Mouse (Mus musculus) ES-E14 (cell line): ENCODE results near the gene Slmap. TPM values are rescaled to one million over a fixed set of nuclear protein-coding genes. Genes with fewer than 3 reads are reported as not detected.
"Not testable (repeated sequence)": the region's sequence is repeated elsewhere in the genome, so short reads cannot be mapped to it uniquely, and the experiment has no call there.

Experiments
- DNase-seq: peaks from one replicate; pipeline ENCODE4 v3.0.0-alpha.2; 2013; ENCODE audit warnings: low read depth, low spot score
- H3K27ac ChIP-seq: 2 replicates; pipeline ENCODE4 v1.5.1; 2012; ENCODE audit warnings: low read depth, mild to moderate bottlenecking, low read length, moderate library complexity, mixed read lengths; ENCODE audit not compliant: poor library complexity, insufficient read depth, severe bottlenecking
- H3K36me3 ChIP-seq: 2 replicates; pipeline ENCODE4 v1.6.1; 2012; ENCODE audit warnings: mild to moderate bottlenecking, low read length, moderate library complexity, mixed read lengths; ENCODE audit not compliant: control insufficient read depth, poor library complexity, insufficient read depth, severe bottlenecking
- H3K4me1 ChIP-seq, 2 experiments: fragments of 150-350 bp in 1 of 2; sonication (generic) in 1 of 2; 2 replicates each; pipeline ENCODE4 v1.6.1; 2012; ENCODE audit warnings: low read length in 2 of 2, mild to moderate bottlenecking in 1 of 2, mixed read lengths in 1 of 2; ENCODE audit not compliant: control insufficient read depth in 2 of 2, insufficient read depth in 2 of 2, poor library complexity in 1 of 2
- H3K4me3 ChIP-seq, 2 experiments: fragments of 150-350 bp in 1 of 2; sonication (generic) in 1 of 2; 2 replicates each; pipeline ENCODE4 v1.5.1; 2012; ENCODE audit warnings: low read length in 2 of 2, low read depth in 1 of 2, mild to moderate bottlenecking in 1 of 2, mixed read lengths in 1 of 2; ENCODE audit not compliant: insufficient read depth in 1 of 2, poor library complexity in 1 of 2, severe bottlenecking in 1 of 2
- H3K9ac ChIP-seq: 2 replicates; pipeline ENCODE4 v1.6.1; 2012; ENCODE audit warnings: low read depth, mild to moderate bottlenecking, low read length, mixed read lengths; ENCODE audit not compliant: poor library complexity, insufficient read depth, severe bottlenecking
- H3K9me3 ChIP-seq: fragments of 150-350 bp; sonication (generic); 2 replicates; pipeline ENCODE4 v1.6.1; 2012; ENCODE audit warnings: low read depth, mild to moderate bottlenecking, low read length; ENCODE audit not compliant: control insufficient read depth, insufficient read depth
- CHD2 ChIP-seq: IDR thresholded peaks from 2 replicates; pipeline ENCODE4 v1.6.1; 2014; ENCODE audit warnings: mild to moderate bottlenecking, low read depth, low read length, inconsistent platforms
- HCFC1 ChIP-seq: IDR thresholded peaks from 2 replicates; pipeline ENCODE4 v1.6.1; 2012; ENCODE audit warnings: low read length, inconsistent platforms, borderline replicate concordance; ENCODE audit not compliant: insufficient read depth
- MAFK ChIP-seq: IDR thresholded peaks from 2 replicates; pipeline ENCODE4 v1.6.1; 2014; ENCODE audit warnings: mild to moderate bottlenecking, low read depth, low read length, inconsistent platforms; ENCODE audit not compliant: insufficient read depth
- ZC3H11A ChIP-seq: IDR thresholded peaks from 2 replicates; pipeline ENCODE4 v1.6.1; 2012; ENCODE audit warnings: low read depth, mild to moderate bottlenecking, inconsistent platforms, low read length, borderline replicate concordance
- ZNF384 ChIP-seq: IDR thresholded peaks from 2 replicates; pipeline ENCODE4 v1.6.1; 2012; ENCODE audit warnings: low read depth, low read length, inconsistent platforms
- in situ Hi-C, 2 experiments: fragments of 600-800 bp; cut with MboI; formaldehyde crosslinking; loops; one replicate each; pipeline ENCODE4 v1.15.1; 2025; ENCODE audit warnings: low sequenced_read_pairs in 2 of 2, inconsistent platforms in 1 of 2; ENCODE audit not compliant: unreplicated experiment in 2 of 2
- total RNA-seq: library from RNA; depleted of rRNA; stranded (reverse); fragments of 300-350 nt; gene quantifications from 2 replicates; pipeline ENCODE4 v1.2.3, GENCODE M21; 2012

The Slmap gene
- total RNA-seq, 1 experiment = 45.2 TPM

DNA sequence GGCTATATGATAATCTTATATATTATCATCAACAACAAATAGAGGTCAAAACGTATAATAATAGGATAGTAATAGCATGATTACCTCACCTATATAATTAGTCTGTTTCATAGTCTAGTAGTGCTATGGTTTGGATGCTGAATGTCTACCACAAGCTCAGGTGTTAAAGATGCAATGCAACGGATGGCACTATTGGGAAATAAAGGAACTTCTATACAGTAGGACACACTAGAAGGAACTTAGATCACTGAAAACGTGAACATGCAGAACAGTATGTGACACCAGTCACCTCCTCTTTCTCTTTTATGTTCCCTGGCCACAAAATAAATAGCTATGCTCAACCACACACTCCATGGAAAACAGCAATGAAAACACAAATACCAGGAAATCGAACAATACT, 16.9 kb downstream of the Slmap start:
- no peak for DNase-seq
- Histone ChIP-seq H3K9ac (no peak overlapping the region), H3K27ac (no peak overlapping the region), H3K4me1 (peaks cover 0 to 3% of the 10 kb centered on the region in 2 experiments; a peak in 2 of 4 replicates), H3K4me3 (no peak overlapping the region), H3K9me3 (no peaks in the 10 kb centered on the region), H3K36me3 (no peaks in the 10 kb centered on the region)
- TF ChIP-seq MAFK = no peak
- no peak for TF ChIP-seq ZNF384
- no peak for TF ChIP-seq ZC3H11A
- TF ChIP-seq CHD2 = no peak
- TF ChIP-seq HCFC1 = no peak
- in situ Hi-C loops = no loop called here

DNA sequence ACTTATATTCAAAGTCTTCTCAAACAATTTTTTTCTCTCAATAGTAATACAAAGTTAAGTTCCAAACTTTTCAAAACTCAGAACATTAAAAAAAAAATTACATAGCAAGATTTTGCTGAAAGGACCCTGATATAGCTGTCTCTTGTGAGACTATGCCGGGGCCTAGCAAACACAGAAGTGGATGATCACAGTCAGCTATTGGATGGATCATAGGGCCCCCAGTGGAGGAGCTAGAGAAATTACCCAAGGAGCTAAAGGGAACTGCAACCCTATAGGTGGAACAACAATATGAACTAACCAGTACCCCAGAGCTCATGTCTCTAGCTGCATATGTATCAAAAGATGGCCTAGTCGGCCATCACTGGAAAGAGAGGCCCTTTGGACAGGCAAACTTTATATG, 18.5 kb downstream of the Slmap start:
- H3K4me3 ChIP-seq, H3K36me3 ChIP-seq, H3K9ac ChIP-seq, in situ Hi-C loops, H3K4me1 ChIP-seq, H3K27ac ChIP-seq, H3K9me3 ChIP-seq, DNase-seq: not testable (repeated sequence)

DNA sequence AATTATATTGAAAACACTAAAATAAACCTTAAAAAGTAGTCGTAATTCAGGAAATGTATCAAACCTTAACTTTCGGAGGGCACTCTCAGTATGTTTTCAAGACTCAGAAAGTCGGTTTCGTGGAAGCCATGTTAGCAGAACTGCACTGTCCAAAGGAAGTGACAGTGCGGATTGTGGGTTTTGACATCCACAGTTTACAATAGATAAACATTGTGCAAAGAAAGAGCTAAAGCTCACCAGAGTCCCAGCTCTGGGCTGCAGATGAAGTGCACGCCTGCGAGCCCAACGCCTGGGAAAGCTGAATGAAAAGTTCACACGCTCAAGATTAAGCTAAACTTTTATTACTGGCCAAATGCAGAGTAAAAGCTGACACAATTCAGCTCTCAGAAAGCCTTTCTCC, 18.9 kb downstream of the Slmap start:
- in situ Hi-C loops = no loop called here
- Histone ChIP-seq H3K27ac (no peak overlapping the region), H3K9me3 (no peaks in the 10 kb centered on the region), H3K4me1 (peaks cover 0 to 3% of the 10 kb centered on the region in 2 experiments; a peak in 2 of 4 replicates), H3K4me3 (no peak overlapping the region), H3K36me3 (no peaks in the 10 kb centered on the region), H3K9ac (no peak overlapping the region)
- DNase-seq = no peak
- TF ChIP-seq CHD2 (no peak), ZNF384 (no peak), ZC3H11A (no peak), MAFK (no peak), HCFC1 (no peak)

DNA sequence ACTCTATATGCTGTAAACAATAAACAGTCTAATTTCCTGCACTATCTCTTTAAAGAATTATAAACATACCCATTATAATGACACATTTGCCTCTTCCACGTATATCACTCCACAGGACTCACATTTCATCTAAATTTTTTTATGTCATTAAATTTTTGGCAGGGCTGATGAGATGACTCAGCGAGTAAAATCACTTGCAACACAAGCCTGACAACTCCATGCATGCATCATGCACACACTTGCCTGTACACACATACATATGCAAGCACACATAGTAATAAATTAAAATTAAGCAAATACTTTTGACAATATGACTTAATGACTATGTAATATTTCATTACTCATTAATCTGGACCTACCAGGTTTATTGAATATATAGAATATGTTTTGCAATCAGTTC, 24.2 kb downstream of the Slmap start:
- TF ChIP-seq CHD2 = no peak
- TF ChIP-seq MAFK = no peak
- no peak for TF ChIP-seq ZNF384
- TF ChIP-seq HCFC1 = no peak
- no peak for TF ChIP-seq ZC3H11A

DNA sequence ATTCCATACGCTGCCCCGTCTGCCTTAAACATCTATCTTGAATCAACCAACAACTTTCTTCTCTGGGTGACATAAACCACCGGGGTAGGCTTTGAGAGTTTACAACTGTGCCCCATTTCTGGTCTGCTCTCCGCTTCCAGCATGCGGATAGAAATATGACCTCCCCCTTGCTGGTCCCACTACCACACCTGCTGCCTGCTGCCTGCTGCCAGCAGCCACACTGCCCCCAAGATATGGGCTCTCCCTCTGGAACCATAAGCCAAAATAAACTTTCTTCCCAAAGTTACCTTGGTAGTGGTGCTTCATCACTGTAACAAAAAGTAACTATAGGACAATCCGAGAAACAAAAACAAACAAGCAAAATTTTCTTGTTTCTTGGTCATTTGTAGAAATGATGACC, 26.6 kb downstream of the Slmap start:
- Histone ChIP-seq H3K4me1 (no peaks in the 10 kb centered on the region), H3K4me3 (no peak overlapping the region), H3K36me3 (peaks cover 2% of the 10 kb centered on the region; the same call in 1 of the 2 replicates), H3K9me3 (no peaks in the 10 kb centered on the region), H3K9ac (no peak overlapping the region), H3K27ac (no peak overlapping the region)
- DNase-seq = no peak
- in situ Hi-C loops = no loop called here
- TF ChIP-seq HCFC1 (no peak), MAFK (no peak), CHD2 (no peak), ZC3H11A (no peak), ZNF384 (no peak)

More for the DNA sequence above, 24.2 kb downstream of the Slmap start:
- Histone ChIP-seq H3K9me3 (no peaks in the 10 kb centered on the region), H3K4me3 (no peak overlapping the region), H3K4me1 (no peaks in the 10 kb centered on the region), H3K36me3 (no peaks in the 10 kb centered on the region), H3K27ac (no peak overlapping the region), H3K9ac (no peak overlapping the region)
- in situ Hi-C loops = no loop called here
- no peak for DNase-seq
